Mouse (Mus musculus) ES-E14 (cell line): Measurements from ENCODE around the gene Fat4. TPM values are rescaled to one million over a fixed set of nuclear protein-coding genes. Genes with fewer than 3 reads are reported as not detected.

ENCODE experiments used
- DNase-seq: peaks from one replicate; pipeline ENCODE4 v3.0.0-alpha.2; 2013; ENCODE audit warnings: low read depth, low spot score
- H3K27ac ChIP-seq: 2 replicates; pipeline ENCODE4 v1.5.1; 2012; ENCODE audit warnings: low read depth, mild to moderate bottlenecking, low read length, moderate library complexity, mixed read lengths; ENCODE audit not compliant: poor library complexity, insufficient read depth, severe bottlenecking
- H3K36me3 ChIP-seq: 2 replicates; pipeline ENCODE4 v1.6.1; 2012; ENCODE audit warnings: mild to moderate bottlenecking, low read length, moderate library complexity, mixed read lengths; ENCODE audit not compliant: control insufficient read depth, poor library complexity, insufficient read depth, severe bottlenecking
- H3K4me1 ChIP-seq, 2 experiments: fragments of 150-350 bp in 1 of 2; sonication (generic) in 1 of 2; 2 replicates each; pipeline ENCODE4 v1.6.1; 2012; ENCODE audit warnings: low read length in 2 of 2, mild to moderate bottlenecking in 1 of 2, mixed read lengths in 1 of 2; ENCODE audit not compliant: control insufficient read depth in 2 of 2, insufficient read depth in 2 of 2, poor library complexity in 1 of 2
- H3K4me3 ChIP-seq, 2 experiments: fragments of 150-350 bp in 1 of 2; sonication (generic) in 1 of 2; 2 replicates each; pipeline ENCODE4 v1.5.1; 2012; ENCODE audit warnings: low read length in 2 of 2, low read depth in 1 of 2, mild to moderate bottlenecking in 1 of 2, mixed read lengths in 1 of 2; ENCODE audit not compliant: insufficient read depth in 1 of 2, poor library complexity in 1 of 2, severe bottlenecking in 1 of 2
- H3K9ac ChIP-seq: 2 replicates; pipeline ENCODE4 v1.6.1; 2012; ENCODE audit warnings: low read depth, mild to moderate bottlenecking, low read length, mixed read lengths; ENCODE audit not compliant: poor library complexity, insufficient read depth, severe bottlenecking
- H3K9me3 ChIP-seq: fragments of 150-350 bp; sonication (generic); 2 replicates; pipeline ENCODE4 v1.6.1; 2012; ENCODE audit warnings: low read depth, mild to moderate bottlenecking, low read length; ENCODE audit not compliant: control insufficient read depth, insufficient read depth
- CHD2 ChIP-seq: IDR thresholded peaks from 2 replicates; pipeline ENCODE4 v1.6.1; 2014; ENCODE audit warnings: mild to moderate bottlenecking, low read depth, low read length, inconsistent platforms
- HCFC1 ChIP-seq: IDR thresholded peaks from 2 replicates; pipeline ENCODE4 v1.6.1; 2012; ENCODE audit warnings: low read length, inconsistent platforms, borderline replicate concordance; ENCODE audit not compliant: insufficient read depth
- MAFK ChIP-seq: IDR thresholded peaks from 2 replicates; pipeline ENCODE4 v1.6.1; 2014; ENCODE audit warnings: mild to moderate bottlenecking, low read depth, low read length, inconsistent platforms; ENCODE audit not compliant: insufficient read depth
- ZC3H11A ChIP-seq: IDR thresholded peaks from 2 replicates; pipeline ENCODE4 v1.6.1; 2012; ENCODE audit warnings: low read depth, mild to moderate bottlenecking, inconsistent platforms, low read length, borderline replicate concordance
- ZNF384 ChIP-seq: IDR thresholded peaks from 2 replicates; pipeline ENCODE4 v1.6.1; 2012; ENCODE audit warnings: low read depth, low read length, inconsistent platforms
- in situ Hi-C, 2 experiments: fragments of 600-800 bp; cut with MboI; formaldehyde crosslinking; loops; one replicate each; pipeline ENCODE4 v1.15.1; 2025; ENCODE audit warnings: low sequenced_read_pairs in 2 of 2, inconsistent platforms in 1 of 2; ENCODE audit not compliant: unreplicated experiment in 2 of 2
- total RNA-seq: library from RNA; depleted of rRNA; stranded (reverse); fragments of 300-350 nt; gene quantifications from 2 replicates; pipeline ENCODE4 v1.2.3, GENCODE M21; 2012

The Fat4 gene
- total RNA-seq, 1 experiment, result 0.94 TPM

GRCm38 (mm10) chr3:38884919-38885418, 1.8 kb upstream of the Fat4 start:
- in situ Hi-C loops, result loop anchor here (10.0 to 25.0 kb wide), 4 partner anchors 820 to 1502 kb away; no protein-coding TSS in a partner anchor
- no peaks in the 10 kb centered on the region for H3K36me3 ChIP-seq
- TF ChIP-seq HCFC1, result no peak
- TF ChIP-seq ZC3H11A, result no peak
- peak overlapping the region; percentile 65 to 81 for H3K4me3 ChIP-seq
- peaks cover 0 to 4% of the 10 kb centered on the region in 2 experiments; a peak in 1 of 4 replicates for H3K4me1 ChIP-seq
- no peak overlapping the region for H3K27ac ChIP-seq
- DNase-seq, result no peak
- no peaks in the 10 kb centered on the region for H3K9me3 ChIP-seq
- no peak overlapping the region for H3K9ac ChIP-seq

- Histone ChIP-seq H3K4me1 (peaks cover 0 to 4% of the 10 kb centered on the region in 2 experiments; a peak in 1 of 4 replicates), H3K9ac (no peak overlapping the region), H3K9me3 (no peaks in the 10 kb centered on the region), H3K36me3 (no peaks in the 10 kb centered on the region), H3K27ac (no peak overlapping the region), H3K4me3 (peak overlapping the region; percentile 65 to 81)
- no peak for TF ChIP-seq ZNF384
- in situ Hi-C loops, result loop anchor here (10.0 to 25.0 kb wide), 4 partner anchors 819 to 1502 kb away; no protein-coding TSS in a partner anchor
- DNase-seq, result no peak
Observed at GRCm38 (mm10) chr3:38885481-38886001, 1.2 kb upstream of the Fat4 start.

DNA sequence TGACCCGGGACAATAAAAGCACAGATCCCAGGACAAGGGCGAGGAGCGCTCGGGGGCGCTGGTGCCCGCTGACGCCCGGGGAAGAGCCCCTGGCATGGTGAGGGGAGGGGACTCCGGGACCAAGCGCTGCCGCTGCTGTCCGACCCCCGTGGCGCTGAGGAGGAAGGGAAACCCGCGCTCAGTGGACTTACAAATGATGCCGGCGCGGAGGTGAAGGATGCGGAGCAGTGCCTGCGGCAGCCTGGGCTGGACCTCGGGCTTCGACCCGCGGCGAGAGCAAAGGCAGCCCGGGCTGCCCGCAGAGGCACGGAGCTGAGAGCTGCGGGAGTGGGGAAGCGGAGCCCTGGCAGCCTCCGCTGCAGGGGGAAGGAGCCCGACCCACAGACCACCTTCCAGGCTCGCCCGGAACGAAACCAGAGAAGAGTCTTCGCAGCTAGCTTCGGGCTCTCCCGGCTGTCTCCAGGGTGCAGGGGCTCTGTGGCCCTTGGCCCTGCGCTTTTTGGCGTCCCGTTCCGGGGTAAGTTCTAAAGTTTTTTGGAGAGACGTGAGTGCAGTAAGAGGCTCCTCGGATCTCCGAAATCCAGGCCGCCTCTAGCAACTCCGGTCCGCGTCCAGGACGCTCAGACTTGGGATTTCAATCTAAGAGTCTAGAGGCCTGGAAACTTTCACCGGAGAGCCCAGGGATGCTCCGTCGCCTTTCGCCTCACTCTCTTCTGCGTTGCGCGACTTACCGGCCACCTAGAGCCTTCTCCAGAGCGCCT, 499 bp upstream of the Fat4 start:
- Histone ChIP-seq H3K4me3 (peak overlapping the region; percentile 65 to 81), H3K9me3 (no peaks in the 10 kb centered on the region), H3K36me3 (no peaks in the 10 kb centered on the region), H3K9ac (no peak overlapping the region), H3K4me1 (peaks cover 0 to 4% of the 10 kb centered on the region in 2 experiments; a peak in 1 of 4 replicates), H3K27ac (no peak overlapping the region)
- in situ Hi-C loops, result loop anchor here (10.0 to 25.0 kb wide), 4 partner anchors 819 to 1501 kb away; no protein-coding TSS in a partner anchor
- no peak for TF ChIP-seq CHD2
- no peak for DNase-seq

- Histone ChIP-seq H3K4me1 (peaks cover 0 to 4% of the 10 kb centered on the region in 2 experiments; a peak in 1 of 4 replicates), H3K27ac (no peak overlapping the region), H3K9me3 (no peaks in the 10 kb centered on the region), H3K36me3 (no peaks in the 10 kb centered on the region), H3K9ac (no peak overlapping the region), H3K4me3 (peak overlapping the region; percentile 30 to 55; a peak in 3 of 4 replicates)
- no peak for TF ChIP-seq HCFC1
- no peak for TF ChIP-seq MAFK
- TF ChIP-seq ZNF384, result no peak
- no peak for TF ChIP-seq ZC3H11A
- no peak for TF ChIP-seq CHD2
- no peak for DNase-seq
- in situ Hi-C loops, result loop anchor here (10.0 to 25.0 kb wide), 4 partner anchors 817 to 1500 kb away; no protein-coding TSS in a partner anchor
Observed at GRCm38 (mm10) chr3:38887381-38887991, 746 bp downstream of the Fat4 start.
